Mouse (Mus musculus): ENCODE measurements around the gene Map2k5. TPM values are rescaled to one million over a fixed set of nuclear protein-coding genes. Genes with fewer than 3 reads are reported as not detected.

The Map2k5 gene
- polyA plus RNA-seq, 1 experiment = 34.3 TPM

GRCm38 (mm10) chr9:63132673-63133601, 244.8 kb downstream of the Map2k5 start:
- peaks cover 1% of the 10 kb centered on the region for H3K27me3 ChIP-seq (replicated peaks; ENCODE audit: control insufficient read depth, insufficient read depth, low read length)
- H3K4me1 ChIP-seq (ENCODE audit: control insufficient read depth, insufficient read depth, low read length) = peaks cover 3% of the 10 kb centered on the region; the same call in 1 of the 2 replicates
- WGBS = under 1% methylated on average over 48 of the region's 48 CpGs
- H3K36me3 ChIP-seq (ENCODE audit: control insufficient read depth, insufficient read depth, low read length) = no peaks in the 10 kb centered on the region
- DNase-seq = peak; percentile 97
- peak overlapping the region; percentile 65 for H3K4me3 ChIP-seq (ENCODE audit: insufficient read depth, low read depth, low read length)
- peak overlapping the region; percentile 83 for H3K27ac ChIP-seq (ENCODE audit: insufficient read depth, low read depth, low read length)
- TF ChIP-seq POLR2A (IDR thresholded peaks at IDR 0.05; ENCODE audit: low read depth, low read length) = peak; percentile 94
- no peak for TF ChIP-seq CTCF (conservative IDR thresholded peaks at IDR 0.05; ENCODE audit: insufficient read depth, insufficient read length, low read depth, low read length)

GRCm38 (mm10) chr9:63131957-63132602, 245.6 kb downstream of the Map2k5 start:
- Histone ChIP-seq H3K36me3 (ENCODE audit: control insufficient read depth, insufficient read depth, low read length) (no peaks in the 10 kb centered on the region), H3K27me3 (replicated peaks; ENCODE audit: control insufficient read depth, insufficient read depth, low read length) (peaks cover 1% of the 10 kb centered on the region; the same call in 1 of the 2 replicates), H3K27ac (ENCODE audit: insufficient read depth, low read depth, low read length) (peak overlapping the region; percentile 83), H3K4me1 (ENCODE audit: control insufficient read depth, insufficient read depth, low read length) (peaks cover 3% of the 10 kb centered on the region; the same call in 1 of the 2 replicates), H3K4me3 (ENCODE audit: insufficient read depth, low read depth, low read length) (peak overlapping the region; percentile 65)
- peak; percentile 71 for DNase-seq
- WGBS = 7% methylated on average over 28 of the region's 28 CpGs
- TF ChIP-seq POLR2A (IDR thresholded peaks at IDR 0.05; ENCODE audit: low read depth, low read length) (no peak), CTCF (conservative IDR thresholded peaks at IDR 0.05; ENCODE audit: insufficient read depth, insufficient read length, low read depth, low read length) (no peak)

- no peak overlapping the region for H3K27ac ChIP-seq (ENCODE audit: insufficient read depth, low read depth, low read length)
- TF ChIP-seq CTCF (conservative IDR thresholded peaks at IDR 0.05; ENCODE audit: insufficient read depth, insufficient read length, low read depth, low read length) (no peak), POLR2A (IDR thresholded peaks at IDR 0.05; ENCODE audit: low read depth, low read length) (no peak)
- WGBS = 72% methylated on average over 8 of the region's 8 CpGs
- no peak overlapping the region for H3K4me3 ChIP-seq (ENCODE audit: insufficient read depth, low read depth, low read length)
- DNase-seq = peak; percentile 48
- H3K4me1 ChIP-seq (ENCODE audit: control insufficient read depth, insufficient read depth, low read length) = peaks cover 3% of the 10 kb centered on the region; the same call in 1 of the 2 replicates
- no peaks in the 10 kb centered on the region for H3K27me3 ChIP-seq (replicated peaks; ENCODE audit: control insufficient read depth, insufficient read depth, low read length)
- no peaks in the 10 kb centered on the region for H3K36me3 ChIP-seq (ENCODE audit: control insufficient read depth, insufficient read depth, low read length)
Observed at GRCm38 (mm10) chr9:63129641-63130041, 248.1 kb downstream of the Map2k5 start.

- Histone ChIP-seq H3K27me3 (replicated peaks; ENCODE audit: control insufficient read depth, insufficient read depth, low read length) (no peaks in the 10 kb centered on the region), H3K4me1 (ENCODE audit: control insufficient read depth, insufficient read depth, low read length) (peaks cover 8% of the 10 kb centered on the region; the same call in 1 of the 2 replicates), H3K36me3 (ENCODE audit: control insufficient read depth, insufficient read depth, low read length) (no peaks in the 10 kb centered on the region), H3K4me3 (ENCODE audit: insufficient read depth, low read depth, low read length) (no peak overlapping the region), H3K27ac (ENCODE audit: insufficient read depth, low read depth, low read length) (no peak overlapping the region)
- no peak for DNase-seq
- TF ChIP-seq POLR2A (IDR thresholded peaks at IDR 0.05; ENCODE audit: low read depth, low read length) (no peak), CTCF (conservative IDR thresholded peaks at IDR 0.05; ENCODE audit: insufficient read depth, insufficient read length, low read depth, low read length) (no peak)
- WGBS = 35% methylated on average over 9 of the region's 9 CpGs
Observed at GRCm38 (mm10) chr9:63124512-63124911, 253.2 kb downstream of the Map2k5 start.

GRCm38 (mm10) chr9:63123451-63124438, 254.0 kb downstream of the Map2k5 start:
- TF ChIP-seq CTCF (conservative IDR thresholded peaks at IDR 0.05; ENCODE audit: insufficient read depth, insufficient read length, low read depth, low read length) (peak; percentile 100; the same call in 1 of the 2 replicates), POLR2A (IDR thresholded peaks at IDR 0.05; ENCODE audit: low read depth, low read length) (peak; percentile 25)
- peak overlapping the region; percentile 59 for H3K4me3 ChIP-seq (ENCODE audit: insufficient read depth, low read depth, low read length)
- peak; percentile 95 for DNase-seq
- peaks cover 8% of the 10 kb centered on the region; the same call in 1 of the 2 replicates for H3K4me1 ChIP-seq (ENCODE audit: control insufficient read depth, insufficient read depth, low read length)
- no peaks in the 10 kb centered on the region for H3K36me3 ChIP-seq (ENCODE audit: control insufficient read depth, insufficient read depth, low read length)
- no peaks in the 10 kb centered on the region for H3K27me3 ChIP-seq (replicated peaks; ENCODE audit: control insufficient read depth, insufficient read depth, low read length)
- H3K27ac ChIP-seq (ENCODE audit: insufficient read depth, low read depth, low read length) = peak overlapping the region; percentile 66
- 3% methylated on average over 30 of the region's 30 CpGs for WGBS

- Histone ChIP-seq H3K27ac (ENCODE audit: insufficient read depth, low read depth, low read length) (no peak overlapping the region), H3K4me1 (ENCODE audit: control insufficient read depth, insufficient read depth, low read length) (peaks cover 8% of the 10 kb centered on the region; the same call in 1 of the 2 replicates), H3K27me3 (replicated peaks; ENCODE audit: control insufficient read depth, insufficient read depth, low read length) (no peaks in the 10 kb centered on the region), H3K4me3 (ENCODE audit: insufficient read depth, low read depth, low read length) (no peak overlapping the region), H3K36me3 (ENCODE audit: control insufficient read depth, insufficient read depth, low read length) (no peaks in the 10 kb centered on the region)
- 73% methylated on average over 8 of the region's 8 CpGs for WGBS
- TF ChIP-seq POLR2A (IDR thresholded peaks at IDR 0.05; ENCODE audit: low read depth, low read length) (no peak), CTCF (conservative IDR thresholded peaks at IDR 0.05; ENCODE audit: insufficient read depth, insufficient read length, low read depth, low read length) (no peak)
- peak; percentile 62 for DNase-seq
Observed at GRCm38 (mm10) chr9:63122161-63122833, 255.4 kb downstream of the Map2k5 start.
